Mouse (Mus musculus): ENCODE results near the gene Dnah12. TPM values are rescaled to one million over a fixed set of nuclear protein-coding genes. Genes with fewer than 3 reads are reported as not detected.

The Dnah12 gene
- polyA plus RNA-seq (2012; rRNA removed) = 0.09 and 0.19 TPM in 2 replicates

- Histone ChIP-seq H3K4me3 (ENCODE audit: insufficient read depth, low read length) (no peak within 1 kb of the TSS), H3K4me1 (ENCODE audit: control insufficient read depth, insufficient read depth, low read length) (no peaks in the 10 kb centered on the region), H3K27ac (ENCODE audit: insufficient read depth, low read length) (no peak within 1 kb of the TSS)
- TF ChIP-seq POLR2A (IDR thresholded peaks at IDR 0.05; ENCODE audit: extremely low read depth, insufficient read depth, low read length) = no peak
- TF ChIP-seq CTCF (IDR thresholded peaks at IDR 0.05; ENCODE audit: extremely low read depth, insufficient read depth, low read length) = no peak
These were observed at the start of gene Dnah12 for GRCm38 (mm10) chr14:26692974-26693373. TSS of gene Dnah12 (plus strand) at chr14:26693274.

GRCm38 (mm10) chr14:26645989-26646650 lies 47.0 kb upstream of the Dnah12 start:
- H3K4me3 ChIP-seq (ENCODE audit: insufficient read depth, low read length) = no peak overlapping the region
- TF ChIP-seq CTCF (IDR thresholded peaks at IDR 0.05; ENCODE audit: extremely low read depth, insufficient read depth, low read length) (no peak), POLR2A (IDR thresholded peaks at IDR 0.05; ENCODE audit: extremely low read depth, insufficient read depth, low read length) (no peak)
- no peak overlapping the region for H3K27ac ChIP-seq (ENCODE audit: insufficient read depth, low read length)
- no peaks in the 10 kb centered on the region; the same call in 1 of the 2 replicates for H3K4me1 ChIP-seq (ENCODE audit: control insufficient read depth, insufficient read depth, low read length)

- no peak overlapping the region for H3K4me3 ChIP-seq (ENCODE audit: insufficient read depth, low read length)
- TF ChIP-seq CTCF (IDR thresholded peaks at IDR 0.05; ENCODE audit: extremely low read depth, insufficient read depth, low read length) (no peak), POLR2A (IDR thresholded peaks at IDR 0.05; ENCODE audit: extremely low read depth, insufficient read depth, low read length) (no peak)
- no peak overlapping the region for H3K27ac ChIP-seq (ENCODE audit: insufficient read depth, low read length)
- H3K4me1 ChIP-seq (ENCODE audit: control insufficient read depth, insufficient read depth, low read length) = no peaks in the 10 kb centered on the region; the same call in 1 of the 2 replicates
These were observed 45.3 kb upstream of the Dnah12 start for GRCm38 (mm10) chr14:26647811-26648210.

- H3K4me3 ChIP-seq (ENCODE audit: insufficient read depth, low read length) = no peak overlapping the region
- no peak for TF ChIP-seq POLR2A (IDR thresholded peaks at IDR 0.05; ENCODE audit: extremely low read depth, insufficient read depth, low read length)
- peak; percentile 27; the same call in 1 of the 2 replicates for TF ChIP-seq CTCF (IDR thresholded peaks at IDR 0.05; ENCODE audit: extremely low read depth, insufficient read depth, low read length)
- H3K27ac ChIP-seq (ENCODE audit: insufficient read depth, low read length) = no peak overlapping the region
- H3K4me1 ChIP-seq (ENCODE audit: control insufficient read depth, insufficient read depth, low read length) = no peaks in the 10 kb centered on the region
These were observed 41.2 kb upstream of the Dnah12 start for GRCm38 (mm10) chr14:26651901-26652300.

GRCm38 (mm10) chr14:26658178-26658577 lies 34.9 kb upstream of the Dnah12 start:
- H3K27ac ChIP-seq (ENCODE audit: insufficient read depth, low read length) = no peak overlapping the region
- H3K4me1 ChIP-seq (ENCODE audit: control insufficient read depth, insufficient read depth, low read length) = no peaks in the 10 kb centered on the region
- TF ChIP-seq CTCF (IDR thresholded peaks at IDR 0.05; ENCODE audit: extremely low read depth, insufficient read depth, low read length) = no peak
- no peak for TF ChIP-seq POLR2A (IDR thresholded peaks at IDR 0.05; ENCODE audit: extremely low read depth, insufficient read depth, low read length)
- H3K4me3 ChIP-seq (ENCODE audit: insufficient read depth, low read length) = no peak overlapping the region

- H3K4me3 ChIP-seq (ENCODE audit: insufficient read depth, low read length) = no peak overlapping the region
- no peaks in the 10 kb centered on the region for H3K4me1 ChIP-seq (ENCODE audit: control insufficient read depth, insufficient read depth, low read length)
- TF ChIP-seq CTCF (IDR thresholded peaks at IDR 0.05; ENCODE audit: extremely low read depth, insufficient read depth, low read length) (no peak), POLR2A (IDR thresholded peaks at IDR 0.05; ENCODE audit: extremely low read depth, insufficient read depth, low read length) (no peak)
- no peak overlapping the region for H3K27ac ChIP-seq (ENCODE audit: insufficient read depth, low read length)
These were observed 32.8 kb upstream of the Dnah12 start for GRCm38 (mm10) chr14:26660233-26660632.

GRCm38 (mm10) chr14:26662016-26662415 lies 31.1 kb upstream of the Dnah12 start:
- H3K27ac ChIP-seq (ENCODE audit: insufficient read depth, low read length) = no peak overlapping the region
- no peak overlapping the region for H3K4me3 ChIP-seq (ENCODE audit: insufficient read depth, low read length)
- no peak for TF ChIP-seq CTCF (IDR thresholded peaks at IDR 0.05; ENCODE audit: extremely low read depth, insufficient read depth, low read length)
- TF ChIP-seq POLR2A (IDR thresholded peaks at IDR 0.05; ENCODE audit: extremely low read depth, insufficient read depth, low read length) = no peak
- no peaks in the 10 kb centered on the region for H3K4me1 ChIP-seq (ENCODE audit: control insufficient read depth, insufficient read depth, low read length)

GRCm38 (mm10) chr14:26662488-26662887 lies 30.6 kb upstream of the Dnah12 start:
- H3K4me1 ChIP-seq (ENCODE audit: control insufficient read depth, insufficient read depth, low read length) = peaks cover 1% of the 10 kb centered on the region; the same call in 1 of the 2 replicates
- H3K27ac ChIP-seq (ENCODE audit: insufficient read depth, low read length) = no peak overlapping the region
- no peak overlapping the region for H3K4me3 ChIP-seq (ENCODE audit: insufficient read depth, low read length)
- TF ChIP-seq POLR2A (IDR thresholded peaks at IDR 0.05; ENCODE audit: extremely low read depth, insufficient read depth, low read length) (no peak), CTCF (IDR thresholded peaks at IDR 0.05; ENCODE audit: extremely low read depth, insufficient read depth, low read length) (no peak)

GRCm38 (mm10) chr14:26663851-26664250 lies 29.2 kb upstream of the Dnah12 start:
- TF ChIP-seq POLR2A (IDR thresholded peaks at IDR 0.05; ENCODE audit: extremely low read depth, insufficient read depth, low read length) = no peak
- TF ChIP-seq CTCF (IDR thresholded peaks at IDR 0.05; ENCODE audit: extremely low read depth, insufficient read depth, low read length) = no peak
- Histone ChIP-seq H3K4me3 (ENCODE audit: insufficient read depth, low read length) (no peak overlapping the region), H3K27ac (ENCODE audit: insufficient read depth, low read length) (no peak overlapping the region), H3K4me1 (ENCODE audit: control insufficient read depth, insufficient read depth, low read length) (peaks cover 1% of the 10 kb centered on the region; the same call in 1 of the 2 replicates)

GRCm38 (mm10) chr14:26667991-26668370 lies 25.1 kb upstream of the Dnah12 start:
- TF ChIP-seq CTCF (IDR thresholded peaks at IDR 0.05; ENCODE audit: extremely low read depth, insufficient read depth, low read length) (no peak), POLR2A (IDR thresholded peaks at IDR 0.05; ENCODE audit: extremely low read depth, insufficient read depth, low read length) (no peak)
- Histone ChIP-seq H3K4me1 (ENCODE audit: control insufficient read depth, insufficient read depth, low read length) (peaks cover 1% of the 10 kb centered on the region; the same call in 1 of the 2 replicates), H3K4me3 (ENCODE audit: insufficient read depth, low read length) (peak overlapping the region; percentile 97), H3K27ac (ENCODE audit: insufficient read depth, low read length) (no peak overlapping the region)

Data from cortical plate, adult 2 months (tissue).